Mouse (Mus musculus): ENCODE data around the gene Gm44596. TPM values are rescaled to one million over a fixed set of nuclear protein-coding genes. Genes with fewer than 3 reads are reported as not detected.
A peak's percentile ranks its signal among the peaks of the same experiment; 100 is the strongest.

Gm44596 gene
- polyA plus RNA-seq, 1 experiment: not detected

GRCm38 (mm10) chr6:128433566-128433965 is 58.3 kb downstream of the Gm44596 start:
- H3K36me3 ChIP-seq (ENCODE audit: control insufficient read depth, insufficient read depth, low read length): peaks cover 38% of the 10 kb centered on the region
- no peak overlapping the region for H3K27ac ChIP-seq (ENCODE audit: insufficient read depth, low read length)
- H3K4me3 ChIP-seq (ENCODE audit: extremely low read depth, insufficient read depth, insufficient read length): no peak overlapping the region
- no peaks in the 10 kb centered on the region; the same call in 1 of the 2 replicates for H3K4me1 ChIP-seq (ENCODE audit: control insufficient read depth, insufficient read depth, insufficient read length)
- 96% methylated on average over 13 of the region's 13 CpGs for WGBS
- TF ChIP-seq CTCF (IDR thresholded peaks at IDR 0.05; ENCODE audit: extremely low read depth, insufficient read depth, insufficient read length, insufficient replicate concordance): no peak
- TF ChIP-seq POLR2A (IDR thresholded peaks at IDR 0.05; ENCODE audit: low read depth, low read length): no peak
- no peak for DNase-seq (ENCODE audit: low read depth in 1 of 2, low spot score in 2 of 2)
- no peaks in the 10 kb centered on the region for H3K27me3 ChIP-seq (ENCODE audit: control insufficient read depth, insufficient read depth, low read length)

DNA sequence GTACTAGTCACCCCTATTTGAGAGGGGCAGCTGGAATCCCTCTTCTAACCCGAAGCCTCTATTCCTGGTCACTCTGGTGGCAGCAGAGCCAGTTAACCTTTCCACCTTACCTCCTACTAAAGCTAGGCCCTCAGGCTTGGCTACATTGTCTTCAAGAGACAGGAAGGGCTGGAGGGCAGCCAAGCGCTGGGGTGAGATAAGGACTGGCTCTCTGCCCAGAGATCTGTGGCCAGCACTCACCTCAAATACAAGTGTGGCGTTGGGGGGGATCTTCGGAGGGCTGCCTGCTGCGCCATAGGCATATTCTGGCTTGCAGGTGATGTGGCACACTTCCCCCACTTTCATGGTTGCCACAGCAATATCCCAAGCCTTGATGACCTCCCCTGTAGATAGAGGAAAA is 60.2 kb downstream of the Gm44596 start:
- DNase-seq (ENCODE audit: low read depth in 1 of 2, low spot score in 2 of 2): no peak
- TF ChIP-seq POLR2A (IDR thresholded peaks at IDR 0.05; ENCODE audit: low read depth, low read length): no peak
- TF ChIP-seq CTCF (IDR thresholded peaks at IDR 0.05; ENCODE audit: extremely low read depth, insufficient read depth, insufficient read length, insufficient replicate concordance): no peak
- Histone ChIP-seq H3K36me3 (ENCODE audit: control insufficient read depth, insufficient read depth, low read length) (peaks cover 36% of the 10 kb centered on the region), H3K27ac (ENCODE audit: insufficient read depth, low read length) (no peak overlapping the region), H3K4me1 (ENCODE audit: control insufficient read depth, insufficient read depth, insufficient read length) (0 out of 2 replicates have a peak, but pooled peaks cover 3% of the 10 kb centered on the region), H3K27me3 (ENCODE audit: control insufficient read depth, insufficient read depth, low read length) (no peaks in the 10 kb centered on the region), H3K4me3 (ENCODE audit: extremely low read depth, insufficient read depth, insufficient read length) (no peak overlapping the region)
- WGBS: 66% methylated on average over 5 of the region's 5 CpGs

DNA sequence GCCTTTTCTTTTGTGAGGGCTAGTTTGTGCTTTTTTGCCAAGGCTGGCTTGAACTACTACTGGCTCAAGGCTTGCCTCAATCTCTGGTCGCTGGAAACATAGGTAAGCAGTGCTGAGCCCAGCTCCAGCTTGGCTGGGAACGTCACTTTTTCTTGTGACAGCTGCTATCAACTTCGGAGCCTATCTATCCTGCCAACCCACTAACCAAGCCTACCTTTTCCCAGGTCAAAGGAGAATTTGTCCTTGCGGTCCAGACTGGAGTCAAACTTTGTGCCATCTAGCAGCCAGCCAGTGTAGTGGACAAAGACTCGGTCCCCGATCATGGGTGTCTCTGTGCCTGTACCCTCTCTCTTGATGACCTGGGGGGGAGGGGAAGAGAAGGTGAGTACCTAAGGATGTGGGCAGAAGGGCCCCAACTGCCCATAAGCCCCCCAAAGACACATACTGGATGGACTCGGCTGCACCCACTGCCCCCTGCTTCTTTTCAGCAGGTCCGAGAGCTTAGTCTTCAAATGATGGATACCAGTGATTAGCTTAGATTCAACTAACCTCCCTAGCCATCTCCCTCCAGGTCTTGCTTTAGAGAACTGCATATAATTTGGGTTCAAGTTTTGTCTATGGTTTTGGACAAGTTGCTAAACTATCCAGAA is 61.2 kb downstream of the Gm44596 start:
- Histone ChIP-seq H3K27me3 (ENCODE audit: control insufficient read depth, insufficient read depth, low read length) (no peaks in the 10 kb centered on the region), H3K36me3 (ENCODE audit: control insufficient read depth, insufficient read depth, low read length) (peaks cover 31% of the 10 kb centered on the region), H3K4me1 (ENCODE audit: control insufficient read depth, insufficient read depth, insufficient read length) (0 out of 2 replicates have a peak, but pooled peaks cover 3% of the 10 kb centered on the region), H3K4me3 (ENCODE audit: extremely low read depth, insufficient read depth, insufficient read length) (no peak overlapping the region), H3K27ac (ENCODE audit: insufficient read depth, low read length) (no peak overlapping the region)
- WGBS: 92% methylated on average over 8 of the region's 8 CpGs
- no peak for TF ChIP-seq CTCF (IDR thresholded peaks at IDR 0.05; ENCODE audit: extremely low read depth, insufficient read depth, insufficient read length, insufficient replicate concordance)
- TF ChIP-seq POLR2A (IDR thresholded peaks at IDR 0.05; ENCODE audit: low read depth, low read length): no peak
- no peak for DNase-seq (ENCODE audit: low read depth in 1 of 2, low spot score in 2 of 2)

GRCm38 (mm10) chr6:128437288-128437687 is 62.0 kb downstream of the Gm44596 start:
- WGBS: 13% methylated on average over 10 of the region's 10 CpGs
- Histone ChIP-seq H3K4me1 (ENCODE audit: control insufficient read depth, insufficient read depth, insufficient read length) (0 out of 2 replicates have a peak, but pooled peaks cover 3% of the 10 kb centered on the region), H3K27ac (ENCODE audit: insufficient read depth, low read length) (no peak overlapping the region)

DNA sequence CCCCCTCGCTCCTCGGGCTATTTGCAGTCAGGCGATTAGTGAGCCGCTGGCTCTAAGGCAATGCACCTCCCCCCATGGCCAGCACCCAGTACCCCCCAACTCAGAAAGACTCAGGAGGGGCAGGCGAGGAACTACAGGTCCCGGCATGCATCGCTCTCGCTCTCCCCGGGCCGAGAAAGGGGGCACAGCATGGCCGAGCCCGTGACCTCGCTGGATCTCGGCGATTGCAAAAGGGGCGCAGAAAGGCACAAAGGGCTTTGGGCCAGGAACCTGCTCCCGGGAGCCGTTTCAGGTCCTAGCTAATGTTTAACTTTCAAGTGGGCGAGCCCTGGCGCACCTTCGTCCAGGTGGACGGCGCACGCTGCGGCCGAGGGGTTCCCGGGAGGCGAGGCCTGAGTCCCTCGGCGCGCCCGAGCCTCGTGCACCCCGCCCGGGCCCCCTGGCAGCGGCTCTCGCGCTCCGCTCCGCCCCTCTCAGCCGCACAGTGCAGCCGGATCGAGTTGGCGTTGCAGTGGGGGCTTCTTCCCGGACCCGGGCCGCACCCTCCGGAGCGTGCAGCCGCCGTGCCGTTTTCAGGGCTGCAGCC is 62.5 kb downstream of the Gm44596 start:
- H3K4me1 ChIP-seq (ENCODE audit: control insufficient read depth, insufficient read depth, insufficient read length): 0 out of 2 replicates have a peak, but pooled peaks cover 3% of the 10 kb centered on the region
- peak overlapping the region; percentile 97 for H3K4me3 ChIP-seq (ENCODE audit: extremely low read depth, insufficient read depth, insufficient read length)
- H3K27me3 ChIP-seq (ENCODE audit: control insufficient read depth, insufficient read depth, low read length): no peaks in the 10 kb centered on the region
- 1% methylated on average over 52 of the region's 52 CpGs for WGBS
- peaks cover 18% of the 10 kb centered on the region for H3K36me3 ChIP-seq (ENCODE audit: control insufficient read depth, insufficient read depth, low read length)
- TF ChIP-seq POLR2A (IDR thresholded peaks at IDR 0.05; ENCODE audit: low read depth, low read length) (no peak), CTCF (IDR thresholded peaks at IDR 0.05; ENCODE audit: extremely low read depth, insufficient read depth, insufficient read length, insufficient replicate concordance) (no peak)
- peak overlapping the region; percentile 81 for H3K27ac ChIP-seq (ENCODE audit: insufficient read depth, low read length)
- peak in 1 of 2 experiments; percentile 61 for DNase-seq (ENCODE audit: low read depth in 1 of 2, low spot score in 2 of 2)

More at GRCm38 (mm10) chr6:128437288-128437687, 62.0 kb downstream of the Gm44596 start:
- Histone ChIP-seq H3K27me3 (ENCODE audit: control insufficient read depth, insufficient read depth, low read length) (no peaks in the 10 kb centered on the region), H3K4me3 (ENCODE audit: extremely low read depth, insufficient read depth, insufficient read length) (peak overlapping the region; percentile 97), H3K36me3 (ENCODE audit: control insufficient read depth, insufficient read depth, low read length) (peaks cover 23% of the 10 kb centered on the region)
- DNase-seq (ENCODE audit: low read depth in 1 of 2, low spot score in 2 of 2): no peak
- TF ChIP-seq CTCF (IDR thresholded peaks at IDR 0.05; ENCODE audit: extremely low read depth, insufficient read depth, insufficient read length, insufficient replicate concordance) (no peak), POLR2A (IDR thresholded peaks at IDR 0.05; ENCODE audit: low read depth, low read length) (no peak)

- Histone ChIP-seq H3K36me3 (ENCODE audit: control insufficient read depth, insufficient read depth, low read length) (peaks cover 15% of the 10 kb centered on the region), H3K4me1 (ENCODE audit: control insufficient read depth, insufficient read depth, insufficient read length) (0 out of 2 replicates have a peak, but pooled peaks cover 3% of the 10 kb centered on the region), H3K27ac (ENCODE audit: insufficient read depth, low read length) (peak within 1 kb of the TSS; percentile 81), H3K4me3 (ENCODE audit: extremely low read depth, insufficient read depth, insufficient read length) (peak within 1 kb of the TSS; percentile 97), H3K27me3 (ENCODE audit: control insufficient read depth, insufficient read depth, low read length) (no peaks in the 10 kb centered on the region)
- WGBS: under 1% methylated on average over 67 of the region's 67 CpGs
- TF ChIP-seq POLR2A (IDR thresholded peaks at IDR 0.05; ENCODE audit: low read depth, low read length): peak; percentile 72
- no peak for TF ChIP-seq CTCF (IDR thresholded peaks at IDR 0.05; ENCODE audit: extremely low read depth, insufficient read depth, insufficient read length, insufficient replicate concordance)
- DNase-seq (ENCODE audit: low read depth in 1 of 2, low spot score in 2 of 2): peak; percentile 81 to 95
Observed at GRCm38 (mm10) chr6:128438317-128438870, 63.1 kb downstream of the Gm44596 start, which contains the start of gene Fkbp4. TSS of gene Fkbp4 (minus strand) at chr6:128438677.

Measured in spleen, adult 2 months (tissue).